Mouse (Mus musculus) forebrain, embryonic 10.5 days (tissue): ENCODE data around the gene Tmem92. TPM values are rescaled to one million over a fixed set of nuclear protein-coding genes. Genes with fewer than 3 reads are reported as not detected.
A peak's percentile ranks its signal among the peaks of the same experiment; 100 is the strongest.
"Not testable (repeated sequence)": the region's sequence is repeated elsewhere in the genome, so short reads cannot be mapped to it uniquely, and the experiment has no call there.

Source experiments
- DNase-seq: peaks from one replicate; pipeline ENCODE4 v3.0.0-alpha.2; 2017; ENCODE audit warnings: low spot score; ENCODE audit errors: extremely low spot score
- H3K27ac ChIP-seq: fragments of 300-500 bp; sonication (generic); 2 replicates; pipeline ENCODE4 v1.5.1; 2016; ENCODE audit warnings: mild to moderate bottlenecking
- H3K27me3 ChIP-seq: fragments of 300-500 bp; sonication (generic); 2 replicates; pipeline ENCODE4 v1.6.1; 2016; ENCODE audit warnings: mild to moderate bottlenecking; ENCODE audit not compliant: poor library complexity, severe bottlenecking
- H3K36me3 ChIP-seq: fragments of 300-500 bp; sonication (generic); replicated peaks from 2 replicates; pipeline ENCODE4 v1.6.1; 2016; ENCODE audit warnings: mild to moderate bottlenecking, moderate library complexity
- H3K4me1 ChIP-seq: fragments of 300-500 bp; sonication (generic); 2 replicates; pipeline ENCODE4 v1.6.1; 2016
- H3K4me3 ChIP-seq: fragments of 300-500 bp; sonication (generic); 2 replicates; pipeline ENCODE4 v1.5.1; 2016; ENCODE audit warnings: mild to moderate bottlenecking, moderate library complexity
- H3K9me3 ChIP-seq: fragments of 300-500 bp; sonication (generic); 2 replicates; pipeline ENCODE4 v1.6.1; 2016; ENCODE audit warnings: mild to moderate bottlenecking, moderate library complexity
- WGBS: fragments of 180-500 bp; shearing (Covaris S2); methylation state at CpG from one replicate; pipeline ENCODE4 v1.1.7; 2016; 5-methylcytosine and 5-hydroxymethylcytosine counted together
- polyA plus RNA-seq: library from polyadenylated mRNA; unstranded; fragments of >200 nt; fragmentation: Nextera tagmentation; extraction: Ambion mirVana; gene quantifications from 2 replicates; pipeline ENCODE4 v1.2.1, GENCODE M21; 2016

Gene Tmem92
- not detected in 2 replicates for polyA plus RNA-seq

- Histone ChIP-seq H3K36me3 (no peaks in the 10 kb centered on the region), H3K4me3 (no peak within 1 kb of the TSS), H3K4me1 (no peaks in the 10 kb centered on the region), H3K9me3 (no peaks in the 10 kb centered on the region), H3K27ac (no peak within 1 kb of the TSS), H3K27me3 (no peaks in the 10 kb centered on the region)
- DNase-seq: no peak
Observed at GRCm38 (mm10) chr11:94782603-94783002, at the start of gene Tmem92. Gene Tmem92 (minus strand): TSS chr11:94782703.

- Histone ChIP-seq H3K27ac (no peak overlapping the region), H3K27me3 (no peaks in the 10 kb centered on the region), H3K9me3 (no peaks in the 10 kb centered on the region), H3K4me3 (no peak overlapping the region), H3K36me3 (no peaks in the 10 kb centered on the region), H3K4me1 (no peaks in the 10 kb centered on the region)
- DNase-seq: no peak
- WGBS: 86% methylated on average over 3 of the region's 3 CpGs
Observed at GRCm38 (mm10) chr11:94828966-94829365, 46.5 kb upstream of the Tmem92 start.

DNA sequence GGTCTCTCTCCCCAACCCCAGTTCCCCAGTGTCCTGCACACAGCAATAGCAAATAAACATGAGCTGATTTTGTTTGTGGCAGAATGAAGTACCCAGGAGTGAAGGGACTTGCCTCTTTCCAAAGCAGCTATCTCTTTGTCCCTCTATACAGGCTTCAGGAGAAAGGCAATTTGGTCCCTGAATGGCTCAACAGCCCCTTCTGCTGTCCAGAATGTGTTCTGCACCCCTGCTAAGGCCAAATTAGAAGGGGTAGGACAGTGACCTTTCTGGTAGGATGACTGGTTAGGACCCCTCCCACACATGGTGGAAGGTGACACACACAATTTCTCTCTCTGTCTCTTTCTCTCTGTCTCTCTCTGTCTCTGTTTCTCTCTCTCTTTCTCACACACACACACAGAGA, 36.9 kb upstream of the Tmem92 start:
- not testable (repeated sequence) for H3K9me3 ChIP-seq, H3K36me3 ChIP-seq, H3K27ac ChIP-seq, DNase-seq, H3K4me3 ChIP-seq, H3K27me3 ChIP-seq, H3K4me1 ChIP-seq

GRCm38 (mm10) chr11:94818946-94819345, 36.4 kb upstream of the Tmem92 start:
- H3K36me3 ChIP-seq, H3K4me3 ChIP-seq, DNase-seq, H3K9me3 ChIP-seq, H3K27ac ChIP-seq, H3K4me1 ChIP-seq, H3K27me3 ChIP-seq: not testable (repeated sequence)

- 87% methylated on average over 2 of the region's 3 CpGs for WGBS
- H3K36me3 ChIP-seq, H3K27ac ChIP-seq, H3K27me3 ChIP-seq, DNase-seq, H3K4me3 ChIP-seq, H3K4me1 ChIP-seq, H3K9me3 ChIP-seq: not testable (repeated sequence)
Observed at GRCm38 (mm10) chr11:94811537-94811936, 29.0 kb upstream of the Tmem92 start.

DNA sequence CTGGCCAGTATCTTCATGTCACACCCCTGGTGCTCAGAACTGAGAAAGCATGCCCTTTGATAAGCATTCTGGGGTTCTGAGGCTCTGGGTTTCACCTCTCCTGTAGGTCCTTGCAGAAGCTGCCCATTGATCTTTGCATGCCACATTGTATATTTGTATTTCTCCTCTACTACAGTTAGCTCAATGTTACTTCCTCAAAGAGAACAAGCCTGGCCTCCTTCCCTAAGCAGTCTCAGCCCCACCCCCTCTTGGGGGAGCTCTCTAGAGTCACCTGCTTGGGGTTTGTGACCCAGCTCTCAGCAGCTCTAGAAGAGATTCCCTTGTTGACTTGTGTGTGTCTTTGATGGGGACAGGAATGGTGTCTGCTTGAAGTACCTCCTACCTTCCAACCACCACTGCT, 9.2 kb upstream of the Tmem92 start:
- Histone ChIP-seq H3K27ac (no peak overlapping the region), H3K4me3 (no peak overlapping the region), H3K27me3 (no peaks in the 10 kb centered on the region), H3K9me3 (no peaks in the 10 kb centered on the region), H3K36me3 (no peaks in the 10 kb centered on the region), H3K4me1 (no peaks in the 10 kb centered on the region)
- no peak for DNase-seq

- Histone ChIP-seq H3K4me3 (no peak overlapping the region), H3K27ac (no peak overlapping the region), H3K36me3 (no peaks in the 10 kb centered on the region), H3K27me3 (no peaks in the 10 kb centered on the region), H3K9me3 (no peaks in the 10 kb centered on the region), H3K4me1 (no peaks in the 10 kb centered on the region)
- DNase-seq: peak; percentile 49
- WGBS: 13% methylated on average over 2 of the region's 2 CpGs
Observed at GRCm38 (mm10) chr11:94785247-94785646, 2.7 kb upstream of the Tmem92 start.

DNA sequence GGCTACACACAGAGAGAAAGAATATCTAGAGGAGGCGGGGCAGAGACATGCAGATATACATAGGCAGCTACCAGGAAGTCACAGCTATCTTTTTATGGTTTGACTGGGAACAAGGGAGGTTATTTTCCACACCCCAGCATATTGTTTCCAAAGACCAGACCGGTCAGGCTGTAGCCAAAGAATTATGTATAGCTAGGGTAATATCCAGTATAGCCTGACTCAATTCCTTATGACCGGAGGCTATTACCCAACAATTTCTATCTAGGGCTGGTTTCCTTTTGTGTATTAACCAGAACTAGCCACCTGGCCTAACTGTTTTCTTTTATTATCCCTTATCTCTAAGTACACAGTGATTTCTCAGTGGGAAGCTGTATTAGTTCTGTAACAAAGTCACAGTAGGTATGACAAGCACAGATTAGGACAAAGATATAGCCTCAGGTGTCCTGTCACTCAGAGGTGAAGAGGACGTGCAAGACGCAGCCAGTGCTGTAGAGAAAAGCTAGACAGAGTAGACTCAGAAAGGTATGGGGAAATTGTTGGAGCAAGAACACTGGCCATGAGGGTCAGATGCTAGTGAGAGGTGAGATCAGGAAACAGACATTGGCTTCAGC, 7.5 kb downstream of the Tmem92 start:
- WGBS: 86% methylated on average over 5 of the region's 5 CpGs
- H3K27me3 ChIP-seq: no peaks in the 10 kb centered on the region

DNA sequence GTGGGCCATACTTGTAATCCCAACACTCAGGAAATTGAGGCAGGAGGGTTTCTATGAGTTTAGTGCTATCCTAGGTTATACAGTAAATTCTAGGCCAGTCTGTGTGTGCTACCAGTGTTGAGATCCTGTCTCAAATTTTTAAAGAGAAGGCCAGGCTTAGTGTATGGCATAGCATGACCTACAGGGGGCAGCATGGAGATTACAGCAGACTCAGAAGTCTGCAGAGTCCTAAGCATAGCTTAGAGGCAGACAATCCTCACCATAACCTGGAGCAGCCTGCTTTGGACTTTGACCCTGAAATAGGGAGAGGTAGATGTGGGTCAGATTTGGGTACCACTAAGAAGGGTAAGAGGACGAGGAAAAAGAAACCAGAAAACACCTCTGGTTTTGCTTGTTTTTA, 8.7 kb downstream of the Tmem92 start:
- H3K9me3 ChIP-seq: no peaks in the 10 kb centered on the region
- 94% methylated on average over 1 of the region's 1 CpGs for WGBS
- H3K4me1 ChIP-seq: no peaks in the 10 kb centered on the region
- H3K27ac ChIP-seq: no peak overlapping the region
- H3K36me3 ChIP-seq: no peaks in the 10 kb centered on the region
- H3K4me3 ChIP-seq: no peak overlapping the region
- no peaks in the 10 kb centered on the region for H3K27me3 ChIP-seq
- no peak for DNase-seq

More for the DNA sequence above, 7.5 kb downstream of the Tmem92 start:
- Histone ChIP-seq H3K27ac (no peak overlapping the region), H3K9me3 (no peaks in the 10 kb centered on the region), H3K4me3 (no peak overlapping the region), H3K36me3 (no peaks in the 10 kb centered on the region), H3K4me1 (no peaks in the 10 kb centered on the region)
- DNase-seq: no peak

DNA sequence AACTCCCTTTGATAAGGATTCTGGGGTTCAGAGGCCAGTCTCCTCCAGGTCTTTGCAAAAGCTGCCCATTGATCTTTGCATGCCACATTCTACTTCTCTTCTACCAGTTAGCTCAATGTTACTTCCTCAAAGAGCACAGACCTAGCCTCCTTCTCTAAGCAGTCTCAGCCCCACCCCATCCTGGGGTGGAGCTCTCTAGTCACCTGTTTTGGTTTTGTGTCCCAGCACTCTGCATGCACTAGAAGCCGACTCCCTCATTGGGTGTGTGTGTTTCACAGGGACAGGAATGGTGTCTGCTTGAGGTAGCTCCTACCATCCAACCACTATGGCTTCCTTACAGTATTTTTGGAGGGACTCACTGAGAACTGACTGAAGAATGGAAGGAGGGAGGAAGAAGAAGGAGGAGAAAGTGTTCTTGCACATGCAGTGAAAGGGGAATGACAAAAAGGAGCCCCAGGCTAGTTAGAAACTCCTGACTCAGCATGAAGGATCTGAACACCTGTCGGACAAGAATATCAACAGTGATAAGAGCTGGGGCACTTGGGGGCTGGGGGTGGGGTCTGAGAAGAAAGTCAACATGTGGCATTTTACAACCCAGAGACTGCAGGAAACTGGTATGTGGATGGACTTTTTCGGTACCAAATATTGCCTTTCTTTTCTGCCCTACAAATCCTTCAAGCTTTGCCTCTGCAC, 10.0 kb downstream of the Tmem92 start:
- H3K4me1 ChIP-seq: no peaks in the 10 kb centered on the region
- no peak overlapping the region for H3K27ac ChIP-seq
- no peaks in the 10 kb centered on the region for H3K27me3 ChIP-seq
- H3K9me3 ChIP-seq: no peaks in the 10 kb centered on the region
- no peak for DNase-seq
- H3K4me3 ChIP-seq: no peak overlapping the region
- H3K36me3 ChIP-seq: no peaks in the 10 kb centered on the region
- 88% methylated on average over 3 of the region's 3 CpGs for WGBS

GRCm38 (mm10) chr11:94767241-94767640, 15.3 kb downstream of the Tmem92 start:
- no peaks in the 10 kb centered on the region for H3K27me3 ChIP-seq
- H3K36me3 ChIP-seq: no peaks in the 10 kb centered on the region
- no peak overlapping the region for H3K27ac ChIP-seq
- 96% methylated on average over 2 of the region's 2 CpGs for WGBS
- DNase-seq: no peak
- H3K4me3 ChIP-seq: no peak overlapping the region
- no peaks in the 10 kb centered on the region for H3K9me3 ChIP-seq
- H3K4me1 ChIP-seq: no peaks in the 10 kb centered on the region

- no peaks in the 10 kb centered on the region for H3K4me1 ChIP-seq
- no peak overlapping the region for H3K4me3 ChIP-seq
- 39% methylated on average over 6 of the region's 6 CpGs for WGBS
- H3K9me3 ChIP-seq: no peaks in the 10 kb centered on the region
- DNase-seq: no peak
- no peaks in the 10 kb centered on the region for H3K36me3 ChIP-seq
- no peaks in the 10 kb centered on the region for H3K27me3 ChIP-seq
- H3K27ac ChIP-seq: no peak overlapping the region
Observed at GRCm38 (mm10) chr11:94762775-94763174, 19.7 kb downstream of the Tmem92 start.

DNA sequence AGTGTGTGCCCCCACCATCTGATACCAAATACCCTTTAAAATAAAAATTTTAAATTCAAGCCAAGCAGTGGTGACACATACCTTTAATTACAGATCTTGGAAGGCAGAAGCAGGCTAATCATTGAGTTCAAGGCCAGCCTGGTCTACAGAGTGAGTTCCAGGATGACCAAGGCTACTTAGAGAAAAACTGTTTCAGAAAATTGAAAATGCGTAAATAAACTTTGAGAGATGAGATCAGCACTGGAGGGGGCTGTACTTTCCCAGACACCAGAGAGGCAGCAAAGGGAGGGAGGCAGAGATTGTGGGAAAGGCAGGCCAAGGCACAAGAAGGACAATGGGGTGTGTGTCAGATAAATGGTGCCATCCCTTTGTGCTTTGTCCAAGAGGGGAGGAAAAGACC, 20.2 kb downstream of the Tmem92 start:
- no peak overlapping the region for H3K27ac ChIP-seq
- no peak for DNase-seq
- no peaks in the 10 kb centered on the region for H3K27me3 ChIP-seq
- WGBS: 87% methylated on average over 1 of the region's 1 CpGs
- H3K9me3 ChIP-seq: no peaks in the 10 kb centered on the region
- no peaks in the 10 kb centered on the region for H3K4me1 ChIP-seq
- H3K4me3 ChIP-seq: no peak overlapping the region
- H3K36me3 ChIP-seq: no peaks in the 10 kb centered on the region

DNA sequence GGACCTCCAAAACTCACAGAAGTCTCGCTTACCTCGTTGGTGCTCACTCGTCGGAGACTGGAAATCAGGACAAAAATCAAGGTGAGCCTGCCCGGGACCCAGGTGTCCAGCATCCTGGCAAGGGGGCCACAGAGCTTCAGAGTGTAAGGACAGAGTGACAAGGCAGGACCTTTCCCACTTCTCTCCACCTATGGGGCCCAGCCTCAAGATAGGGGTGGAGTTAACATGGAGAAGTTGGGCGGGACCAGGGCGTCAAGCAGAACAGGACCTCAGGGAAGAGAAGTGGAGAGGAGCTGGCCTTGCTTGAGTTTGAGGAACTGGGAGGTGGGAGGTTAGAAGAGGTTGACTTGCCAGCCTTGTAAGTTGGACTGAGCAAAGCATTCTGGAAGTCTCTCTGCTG, 21.7 kb downstream of the Tmem92 start:
- Histone ChIP-seq H3K4me1 (no peaks in the 10 kb centered on the region), H3K27ac (no peak overlapping the region), H3K4me3 (no peak overlapping the region), H3K9me3 (no peaks in the 10 kb centered on the region), H3K27me3 (no peaks in the 10 kb centered on the region), H3K36me3 (no peaks in the 10 kb centered on the region)
- 74% methylated on average over 7 of the region's 7 CpGs for WGBS
- DNase-seq: no peak
